Mouse (Mus musculus) thymus, adult 2 months (tissue): Measurements from ENCODE around the gene Olfr287. TPM values are rescaled to one million over a fixed set of nuclear protein-coding genes. Genes with fewer than 3 reads are reported as not detected.

Experiments
- DNase-seq: peaks from one replicate; pipeline ENCODE4 v3.0.0; 2021
- H3K27ac ChIP-seq: fragments of 200-500 bp; 2 replicates; pipeline ENCODE4 v1.5.1; 2012; ENCODE audit warnings: low read length, control low read depth; ENCODE audit not compliant: control insufficient read depth, insufficient read depth
- H3K27me3 ChIP-seq: fragments of 200-500 bp; 2 replicates; pipeline ENCODE4 v1.6.1; 2012; ENCODE audit warnings: mild to moderate bottlenecking, low read length, moderate library complexity, mixed read lengths; ENCODE audit not compliant: control insufficient read depth, insufficient read depth
- H3K36me3 ChIP-seq: fragments of 200-500 bp; 2 replicates; pipeline ENCODE4 v1.6.1; 2012; ENCODE audit warnings: mild to moderate bottlenecking, low read length, moderate library complexity; ENCODE audit not compliant: control insufficient read depth, insufficient read depth
- H3K4me1 ChIP-seq: fragments of 200-500 bp; replicated peaks from 2 replicates; pipeline ENCODE4 v1.6.1; 2012; ENCODE audit warnings: low read length; ENCODE audit not compliant: control insufficient read depth, insufficient read depth
- H3K4me3 ChIP-seq: fragments of 200-500 bp; 2 replicates; pipeline ENCODE4 v1.5.1; 2012; ENCODE audit warnings: mild to moderate bottlenecking, low read length, control low read depth, moderate library complexity; ENCODE audit not compliant: control insufficient read depth, insufficient read depth
- CTCF ChIP-seq: fragments of 200-500 bp; IDR thresholded peaks from 2 replicates; pipeline ENCODE4 v1.5.1; 2012; ENCODE audit warnings: mild to moderate bottlenecking, control low read depth, low read length, moderate library complexity, borderline replicate concordance; ENCODE audit not compliant: control insufficient read depth, poor library complexity, insufficient read depth; ENCODE audit errors: extremely low read depth
- POLR2A ChIP-seq: fragments of 200-500 bp; IDR thresholded peaks from 2 replicates; pipeline ENCODE4 v1.6.1; 2012; ENCODE audit warnings: mild to moderate bottlenecking, low read length, control low read depth, moderate library complexity; ENCODE audit not compliant: control insufficient read depth, poor library complexity, insufficient read depth; ENCODE audit errors: extremely low read depth
- WGBS: fragments of 180-500 bp; shearing (Covaris S2); methylation state at CpG from one replicate; pipeline ENCODE4 v1.1.7; 2018; 5-methylcytosine and 5-hydroxymethylcytosine counted together
- polyA plus RNA-seq: library from polyadenylated mRNA; depleted of rRNA; stranded (reverse); fragments of >200 nt; gene quantifications from 2 replicates; pipeline ENCODE4 v1.2.3, GENCODE M21; 2012; rRNA removed

Gene Olfr287
- polyA plus RNA-seq, 1 experiment: 0.22 TPM

DNA sequence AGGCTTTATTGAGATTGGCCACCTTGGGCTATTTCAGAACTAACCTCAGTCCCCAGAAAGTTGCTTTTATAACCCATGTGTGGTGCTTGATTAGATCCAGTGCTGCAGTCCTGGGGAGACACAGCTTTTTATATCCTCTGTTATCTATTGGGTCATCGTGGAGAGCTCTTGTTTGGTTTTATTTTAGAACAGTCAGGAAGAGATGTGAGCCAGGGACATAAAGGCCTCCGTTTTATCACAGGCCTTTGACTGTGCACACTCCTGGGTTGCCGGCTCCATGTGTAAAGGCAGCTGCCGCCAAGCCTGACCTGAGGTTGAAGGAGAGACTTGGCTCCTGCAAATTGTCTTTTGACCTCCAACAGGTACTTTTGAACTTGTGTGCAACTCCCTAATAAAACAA is 58.3 kb downstream of the Olfr287 start:
- Histone ChIP-seq H3K4me1 (no peaks in the 10 kb centered on the region), H3K4me3 (no peak overlapping the region), H3K36me3 (no peaks in the 10 kb centered on the region), H3K27ac (no peak overlapping the region), H3K27me3 (peaks cover 4% of the 10 kb centered on the region; the same call in 1 of the 2 replicates)
- 75% methylated on average over 4 of the region's 4 CpGs for WGBS
- no peak for DNase-seq
- TF ChIP-seq CTCF (no peak), POLR2A (no peak)

DNA sequence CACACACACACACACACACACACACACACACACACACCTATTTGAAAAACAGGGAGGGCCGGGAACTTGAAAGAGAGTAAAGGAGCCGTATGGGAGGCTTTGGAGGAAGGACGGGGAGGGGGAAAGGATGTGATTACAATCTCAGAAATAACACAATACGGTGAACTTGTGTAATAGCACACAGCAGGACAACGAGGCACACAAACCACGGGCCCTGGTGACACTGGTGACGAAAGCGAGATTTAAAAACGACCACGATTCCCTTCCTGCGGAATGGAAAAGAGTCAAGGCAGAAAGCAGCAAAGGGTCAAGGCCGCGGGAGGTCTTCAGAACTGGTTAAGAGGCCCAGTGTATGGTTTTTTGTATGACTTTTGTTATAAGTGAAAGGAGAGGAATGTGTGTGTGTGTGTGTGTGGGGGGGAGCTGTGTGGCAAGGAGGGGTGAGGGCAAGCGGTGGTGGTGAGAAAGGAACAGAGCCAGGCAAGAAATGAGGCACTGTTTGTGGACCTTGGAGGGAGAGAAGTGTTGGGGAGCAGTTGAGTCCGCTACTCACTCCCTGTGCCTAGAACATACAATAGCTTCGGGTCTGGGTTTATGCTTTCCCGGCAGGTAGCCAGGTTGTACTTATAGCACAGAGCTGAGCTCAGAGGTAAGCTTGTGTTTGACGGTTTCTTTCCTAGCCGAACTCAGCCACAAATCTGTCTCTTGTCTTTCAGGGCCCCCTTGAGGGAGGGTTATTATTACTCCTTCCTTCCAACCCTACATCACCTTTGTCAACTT is 59.6 kb downstream of the Olfr287 start:
- 62% methylated on average over 19 of the region's 19 CpGs for WGBS
- Histone ChIP-seq H3K4me3 (no peak overlapping the region), H3K36me3 (no peaks in the 10 kb centered on the region), H3K27me3 (no peaks in the 10 kb centered on the region), H3K27ac (no peak overlapping the region), H3K4me1 (no peaks in the 10 kb centered on the region)
- no peak for TF ChIP-seq CTCF
- no peak for TF ChIP-seq POLR2A
- DNase-seq: no peak

DNA sequence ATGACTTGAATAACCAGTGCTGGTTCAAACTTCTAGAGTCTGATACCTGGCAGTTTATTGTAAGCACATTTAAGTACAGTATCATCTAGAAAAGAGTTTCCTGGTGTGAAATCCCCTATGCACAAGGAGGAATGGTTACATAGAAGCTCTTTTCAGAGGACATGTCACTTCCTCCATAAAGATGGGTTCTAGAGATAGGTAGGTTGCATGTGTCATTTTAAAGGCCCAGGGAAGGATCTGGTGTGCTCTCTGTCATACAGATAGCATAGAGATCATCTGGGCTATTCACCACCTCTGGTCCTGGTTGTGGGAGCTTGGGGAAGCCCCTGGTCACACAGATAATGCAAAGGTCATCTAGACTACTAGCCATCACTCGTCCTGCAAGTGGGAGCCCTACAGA is 63.6 kb downstream of the Olfr287 start:
- Histone ChIP-seq H3K4me1 (no peaks in the 10 kb centered on the region), H3K27ac (no peak overlapping the region), H3K36me3 (no peaks in the 10 kb centered on the region), H3K4me3 (no peak overlapping the region), H3K27me3 (no peaks in the 10 kb centered on the region)
- DNase-seq: no peak
- 79% methylated on average over 1 of the region's 1 CpGs for WGBS
- TF ChIP-seq CTCF (no peak), POLR2A (no peak)

Other genes starting within 250 kb of the Olfr287 start
- gene Col2a1, start 216.4 kb downstream of the Olfr287 start, polyA plus RNA-seq: 0.32 and 0.47 TPM in 2 replicates
- gene Pfkm, start 128.5 kb downstream of the Olfr287 start, polyA plus RNA-seq: 24.3 and 44.9 TPM in 2 replicates
- 42.5 and 43.6 TPM in 2 replicates for gene Senp1, start 127.3 kb downstream of the Olfr287 start, polyA plus RNA-seq
- 52.2 and 56.9 TPM in 2 replicates for gene Asb8, start 55.4 kb downstream of the Olfr287 start, polyA plus RNA-seq
- 1.3 TPM in 2 replicates for gene Ccdc184, start 53.9 kb downstream of the Olfr287 start, polyA plus RNA-seq
- not detected in 2 replicates for gene Olfr288, start 25.5 kb downstream of the Olfr287 start, polyA plus RNA-seq
- not detected in 2 replicates for gene Gm44579, start 79 bp downstream of the Olfr287 start, polyA plus RNA-seq
- gene Olfr286, start 13.4 kb upstream of the Olfr287 start, polyA plus RNA-seq: 0.11 TPM in 1 of 2 replicates, not detected in the other
- 0.22 TPM in 1 of 2 replicates, not detected in the other for gene H1fnt, start 36.2 kb upstream of the Olfr287 start, polyA plus RNA-seq
- gene Zfp641, start 75.1 kb upstream of the Olfr287 start, polyA plus RNA-seq: 0.34 and 0.71 TPM in 2 replicates
- not detected in 2 replicates for gene Olfr285, start 96.3 kb upstream of the Olfr287 start, polyA plus RNA-seq
- gene Olfr284, start 119.9 kb upstream of the Olfr287 start, polyA plus RNA-seq: 0.29 TPM in 1 of 2 replicates, not detected in the other
- gene Olfr283, start 159.9 kb upstream of the Olfr287 start, polyA plus RNA-seq: not detected in 2 replicates
- not detected in 2 replicates for gene Olfr282, start 210.2 kb upstream of the Olfr287 start, polyA plus RNA-seq
- gene Olfr281, start 231.5 kb upstream of the Olfr287 start, polyA plus RNA-seq: not detected in 2 replicates
- gene OR5BS1P, start 248.8 kb upstream of the Olfr287 start, polyA plus RNA-seq: not detected in 2 replicates